Mouse (Mus musculus) neural tube, embryonic 12.5 days (tissue): Measurements from ENCODE around the gene Sh3bp5l. TPM values are rescaled to one million over a fixed set of nuclear protein-coding genes. Genes with fewer than 3 reads are reported as not detected.

Experiments
- ATAC-seq: fragments of 200-750 bp; cut with Nextera tagmentation; 2 replicates; pipeline ENCODE4 v1.8.0; 2017; ENCODE audit warnings: low read depth, mild to moderate bottlenecking, moderate TSS enrichment, moderate library complexity; ENCODE audit not compliant: low FRiP score
- H3K27ac ChIP-seq: fragments of 300-500 bp; sonication (generic); 2 replicates; pipeline ENCODE4 v1.5.1; 2016
- H3K27me3 ChIP-seq: fragments of 300-500 bp; sonication (generic); replicated peaks from 2 replicates; pipeline ENCODE4 v1.6.1; 2016; ENCODE audit warnings: mild to moderate bottlenecking
- H3K36me3 ChIP-seq: fragments of 300-500 bp; sonication (generic); 2 replicates; pipeline ENCODE4 v1.6.1; 2016; ENCODE audit warnings: mild to moderate bottlenecking
- H3K4me1 ChIP-seq: fragments of 300-500 bp; sonication (generic); 2 replicates; pipeline ENCODE4 v1.6.1; 2016
- H3K4me2 ChIP-seq: fragments of 300-500 bp; sonication (generic); replicated peaks from 2 replicates; pipeline ENCODE4 v1.6.1; 2016; ENCODE audit warnings: mild to moderate bottlenecking
- H3K4me3 ChIP-seq: fragments of 300-500 bp; sonication (generic); 2 replicates; pipeline ENCODE4 v1.5.1; 2016
- H3K9ac ChIP-seq: fragments of 300-500 bp; sonication (generic); 2 replicates; pipeline ENCODE4 v1.6.1; 2016; ENCODE audit warnings: mild to moderate bottlenecking
- H3K9me3 ChIP-seq: fragments of 300-500 bp; sonication (generic); 2 replicates; pipeline ENCODE4 v1.6.1; 2016; ENCODE audit warnings: mild to moderate bottlenecking
- WGBS: fragments of 180-500 bp; shearing (Covaris S2); methylation state at CpG from one replicate; pipeline ENCODE4 v1.1.7; 2016; 5-methylcytosine and 5-hydroxymethylcytosine counted together
- polyA plus RNA-seq: library from polyadenylated mRNA; unstranded; fragments of >200 nt; fragmentation: Nextera tagmentation; extraction: Ambion mirVana; gene quantifications from 2 replicates; pipeline ENCODE4 v1.2.1, GENCODE M21; 2016

Sh3bp5l gene
- 51.5 and 52.8 TPM in 2 replicates for polyA plus RNA-seq

- H3K4me3 ChIP-seq = peak within 1 kb of the TSS; percentile 72
- peak; percentile 92 for ATAC-seq
- H3K36me3 ChIP-seq = peaks cover 31% of the 10 kb centered on the region
- H3K27ac ChIP-seq = no peak within 1 kb of the TSS
- H3K9ac ChIP-seq = peak within 1 kb of the TSS; percentile 85
- no peaks in the 10 kb centered on the region for H3K27me3 ChIP-seq
- H3K9me3 ChIP-seq = no peaks in the 10 kb centered on the region
- under 1% methylated on average over 52 of the region's 52 CpGs for WGBS
- H3K4me2 ChIP-seq = peak within 1 kb of the TSS; percentile 99
- peaks cover 31% of the 10 kb centered on the region for H3K4me1 ChIP-seq
These were observed at the start of gene Sh3bp5l, which contains the start of gene Zfp672 for GRCm38 (mm10) chr11:58330276-58331148. Gene Sh3bp5l, plus strand, starts transcription at chr11:58330724. Gene Zfp672, minus strand, starts transcription at chr11:58330339.

GRCm38 (mm10) chr11:58281970-58282496 lies 48.5 kb upstream of the Sh3bp5l start:
- Histone ChIP-seq H3K4me3 (no peak overlapping the region), H3K27ac (no peak overlapping the region), H3K27me3 (no peaks in the 10 kb centered on the region), H3K4me2 (no peak overlapping the region), H3K36me3 (no peaks in the 10 kb centered on the region), H3K9ac (no peak overlapping the region), H3K4me1 (no peaks in the 10 kb centered on the region), H3K9me3 (no peaks in the 10 kb centered on the region)
- 89% methylated on average over 13 of the region's 13 CpGs for WGBS
- ATAC-seq = no peak

GRCm38 (mm10) chr11:58282518-58282917 lies 48.0 kb upstream of the Sh3bp5l start:
- no peak overlapping the region for H3K9ac ChIP-seq
- H3K4me1 ChIP-seq = no peaks in the 10 kb centered on the region
- ATAC-seq = no peak
- no peaks in the 10 kb centered on the region for H3K36me3 ChIP-seq
- no peaks in the 10 kb centered on the region for H3K27me3 ChIP-seq
- no peak overlapping the region for H3K27ac ChIP-seq
- H3K4me3 ChIP-seq = no peak overlapping the region
- H3K9me3 ChIP-seq = no peaks in the 10 kb centered on the region
- no peak overlapping the region for H3K4me2 ChIP-seq
- WGBS = 87% methylated on average over 5 of the region's 5 CpGs

- no peak overlapping the region for H3K27ac ChIP-seq
- H3K9me3 ChIP-seq = no peaks in the 10 kb centered on the region
- H3K4me2 ChIP-seq = no peak overlapping the region
- no peak overlapping the region for H3K9ac ChIP-seq
- ATAC-seq = no peak
- WGBS = 79% methylated on average over 9 of the region's 9 CpGs
- no peaks in the 10 kb centered on the region for H3K27me3 ChIP-seq
- no peaks in the 10 kb centered on the region for H3K36me3 ChIP-seq
- no peaks in the 10 kb centered on the region for H3K4me1 ChIP-seq
- H3K4me3 ChIP-seq = no peak overlapping the region
These were observed 40.4 kb upstream of the Sh3bp5l start for GRCm38 (mm10) chr11:58289992-58290682.

- Histone ChIP-seq H3K27me3 (no peaks in the 10 kb centered on the region), H3K27ac (no peak overlapping the region), H3K4me3 (no peak overlapping the region), H3K4me2 (no peak overlapping the region), H3K4me1 (no peaks in the 10 kb centered on the region), H3K9ac (no peak overlapping the region), H3K36me3 (no peaks in the 10 kb centered on the region), H3K9me3 (no peaks in the 10 kb centered on the region)
- 86% methylated on average over 4 of the region's 4 CpGs for WGBS
- no peak for ATAC-seq
These were observed 39.7 kb upstream of the Sh3bp5l start for GRCm38 (mm10) chr11:58290812-58291211.

GRCm38 (mm10) chr11:58292791-58293190 lies 37.7 kb upstream of the Sh3bp5l start:
- no peak for ATAC-seq

GRCm38 (mm10) chr11:58297396-58297795 lies 33.1 kb upstream of the Sh3bp5l start:
- no peak for ATAC-seq
- no peaks in the 10 kb centered on the region for H3K36me3 ChIP-seq
- no peak overlapping the region for H3K4me2 ChIP-seq
- H3K27ac ChIP-seq = no peak overlapping the region
- H3K9ac ChIP-seq = no peak overlapping the region
- H3K4me1 ChIP-seq = no peaks in the 10 kb centered on the region; the same call in 1 of the 2 replicates
- WGBS = 67% methylated on average over 6 of the region's 6 CpGs
- no peaks in the 10 kb centered on the region for H3K27me3 ChIP-seq
- no peak overlapping the region for H3K4me3 ChIP-seq
- no peaks in the 10 kb centered on the region for H3K9me3 ChIP-seq

More at GRCm38 (mm10) chr11:58292791-58293190, 37.7 kb upstream of the Sh3bp5l start:
- Histone ChIP-seq H3K4me2 (no peak overlapping the region), H3K27ac (no peak overlapping the region), H3K4me3 (no peak overlapping the region), H3K4me1 (no peaks in the 10 kb centered on the region), H3K36me3 (no peaks in the 10 kb centered on the region), H3K27me3 (no peaks in the 10 kb centered on the region), H3K9ac (no peak overlapping the region), H3K9me3 (no peaks in the 10 kb centered on the region)
- 55% methylated on average over 4 of the region's 4 CpGs for WGBS

- H3K4me3 ChIP-seq = peak overlapping the region; percentile 2; the same call in 1 of the 2 replicates
- H3K27ac ChIP-seq = no peak overlapping the region
- peak overlapping the region; percentile 52 for H3K4me2 ChIP-seq
- peaks cover 5% of the 10 kb centered on the region for H3K4me1 ChIP-seq
- H3K36me3 ChIP-seq = no peaks in the 10 kb centered on the region
- no peak for ATAC-seq
- WGBS = 16% methylated on average over 13 of the region's 13 CpGs
- H3K9me3 ChIP-seq = no peaks in the 10 kb centered on the region
- H3K9ac ChIP-seq = 0 out of 2 replicates have a peak overlapping the region, but pooled peaks have one; percentile 17
- no peaks in the 10 kb centered on the region for H3K27me3 ChIP-seq
These were observed 29.5 kb upstream of the Sh3bp5l start for GRCm38 (mm10) chr11:58301057-58301456.

- ATAC-seq = peak; percentile 93
- H3K4me3 ChIP-seq = peak overlapping the region; percentile 56
- no peaks in the 10 kb centered on the region for H3K27me3 ChIP-seq
- H3K4me2 ChIP-seq = peak overlapping the region; percentile 63
- WGBS = under 1% methylated on average over 36 of the region's 36 CpGs
- peak overlapping the region; percentile 57 for H3K9ac ChIP-seq
- peak overlapping the region; percentile 62; the same call in 1 of the 2 replicates for H3K27ac ChIP-seq
- H3K36me3 ChIP-seq = no peaks in the 10 kb centered on the region
- no peaks in the 10 kb centered on the region for H3K9me3 ChIP-seq
- peaks cover 6% of the 10 kb centered on the region for H3K4me1 ChIP-seq
These were observed 28.4 kb upstream of the Sh3bp5l start for GRCm38 (mm10) chr11:58301837-58302754.

- Histone ChIP-seq H3K4me3 (peak overlapping the region; percentile 56), H3K4me2 (peak overlapping the region; percentile 63), H3K36me3 (no peaks in the 10 kb centered on the region), H3K4me1 (peaks cover 14% of the 10 kb centered on the region), H3K9ac (peak overlapping the region; percentile 57), H3K27ac (peak overlapping the region; percentile 62; the same call in 1 of the 2 replicates), H3K9me3 (no peaks in the 10 kb centered on the region), H3K27me3 (no peaks in the 10 kb centered on the region)
- WGBS = under 1% methylated on average over 26 of the region's 26 CpGs
- peak; percentile 33 for ATAC-seq
These were observed 27.6 kb upstream of the Sh3bp5l start for GRCm38 (mm10) chr11:58302774-58303445.

- no peak for ATAC-seq
- no peak overlapping the region for H3K27ac ChIP-seq
- H3K4me3 ChIP-seq = no peak overlapping the region
- no peaks in the 10 kb centered on the region for H3K36me3 ChIP-seq
- no peaks in the 10 kb centered on the region for H3K9me3 ChIP-seq
- H3K9ac ChIP-seq = no peak overlapping the region
- peaks cover 17% of the 10 kb centered on the region for H3K4me1 ChIP-seq
- H3K4me2 ChIP-seq = peak overlapping the region; percentile 53
- 19% methylated on average over 7 of the region's 7 CpGs for WGBS
- H3K27me3 ChIP-seq = no peaks in the 10 kb centered on the region
These were observed 26.9 kb upstream of the Sh3bp5l start for GRCm38 (mm10) chr11:58303594-58303993.
